Mouse (Mus musculus) midbrain, embryonic 11.5 days (tissue): Measurements from ENCODE around the gene Cilp. TPM values are rescaled to one million over a fixed set of nuclear protein-coding genes. Genes with fewer than 3 reads are reported as not detected.

Experiments
- ATAC-seq: fragments of 200-750 bp; cut with Nextera tagmentation; 2 replicates; pipeline ENCODE4 v1.8.0; 2017; ENCODE audit warnings: moderate TSS enrichment, moderate library complexity; ENCODE audit not compliant: low FRiP score
- DNase-seq: peaks from one replicate; pipeline ENCODE4 v3.0.0; 2015; ENCODE audit warnings: low spot score; ENCODE audit errors: missing footprints
- H3K27ac ChIP-seq: fragments of 300-500 bp; sonication (generic); 2 replicates; pipeline ENCODE4 v1.5.1; 2014; ENCODE audit warnings: low read depth, low read length
- H3K27me3 ChIP-seq: fragments of 300-500 bp; sonication (generic); 2 replicates; pipeline ENCODE4 v1.6.1; 2014; ENCODE audit warnings: mild to moderate bottlenecking, low read length, moderate library complexity, mixed read lengths; ENCODE audit not compliant: control insufficient read depth, insufficient read depth
- H3K36me3 ChIP-seq: fragments of 300-500 bp; sonication (generic); 2 replicates; pipeline ENCODE4 v1.6.1; 2014; ENCODE audit warnings: mild to moderate bottlenecking, low read length, moderate library complexity, mixed read lengths; ENCODE audit not compliant: control insufficient read depth, insufficient read depth
- H3K4me1 ChIP-seq: fragments of 300-500 bp; sonication (generic); 2 replicates; pipeline ENCODE4 v1.6.1; 2014; ENCODE audit warnings: low read length; ENCODE audit not compliant: control insufficient read depth, insufficient read depth
- H3K4me2 ChIP-seq: fragments of 300-500 bp; sonication (generic); 2 replicates; pipeline ENCODE4 v1.6.1; 2014; ENCODE audit warnings: mild to moderate bottlenecking, moderate library complexity
- H3K4me3 ChIP-seq: fragments of 300-500 bp; sonication (generic); 2 replicates; pipeline ENCODE4 v1.5.1; 2014; ENCODE audit warnings: low read depth, low read length
- H3K9ac ChIP-seq: fragments of 300-500 bp; sonication (generic); 2 replicates; pipeline ENCODE4 v1.6.1; 2014; ENCODE audit warnings: low read length
- H3K9me3 ChIP-seq: fragments of 300-500 bp; sonication (generic); 2 replicates; pipeline ENCODE4 v1.6.1; 2016; ENCODE audit warnings: low read length; ENCODE audit not compliant: control insufficient read depth
- WGBS: fragments of 180-500 bp; shearing (Covaris S2); extraction: QIAGEN DNeasy Blood & Tissue Kit; methylation state at CpG from one replicate; pipeline ENCODE4 v1.1.7; 2014; 5-methylcytosine and 5-hydroxymethylcytosine counted together
- polyA plus RNA-seq: library from polyadenylated mRNA; unstranded; fragments of >200 nt; fragmentation: Nextera tagmentation; extraction: Ambion mirVana; gene quantifications from 2 replicates; pipeline ENCODE4 v1.2.1, GENCODE M21; 2014

Gene Cilp
- polyA plus RNA-seq, 1 experiment from 2014 or later: 0.16 TPM

GRCm38 (mm10) chr9:65297056-65297455 is 32.1 kb downstream of the Cilp start:
- H3K4me3 ChIP-seq: no peak overlapping the region
- H3K4me2 ChIP-seq: no peak overlapping the region
- no peaks in the 10 kb centered on the region for H3K9me3 ChIP-seq
- no peak for DNase-seq
- WGBS: 92% methylated on average over 2 of the region's 2 CpGs
- H3K4me1 ChIP-seq: peaks cover 8% of the 10 kb centered on the region
- no peak for ATAC-seq
- H3K9ac ChIP-seq: no peak overlapping the region
- no peak overlapping the region for H3K27ac ChIP-seq
- H3K27me3 ChIP-seq: no peaks in the 10 kb centered on the region
- no peaks in the 10 kb centered on the region; the same call in 1 of the 2 replicates for H3K36me3 ChIP-seq

GRCm38 (mm10) chr9:65298761-65299160 is 33.8 kb downstream of the Cilp start:
- H3K4me1 ChIP-seq: peaks cover 8% of the 10 kb centered on the region
- ATAC-seq (no peak), DNase-seq (no peak)
- H3K9me3 ChIP-seq: no peaks in the 10 kb centered on the region
- 86% methylated on average over 3 of the region's 3 CpGs for WGBS
- no peak overlapping the region for H3K4me3 ChIP-seq
- H3K27ac ChIP-seq: no peak overlapping the region
- H3K27me3 ChIP-seq: no peaks in the 10 kb centered on the region
- H3K36me3 ChIP-seq: peaks cover 2% of the 10 kb centered on the region
- no peak overlapping the region for H3K9ac ChIP-seq
- H3K4me2 ChIP-seq: no peak overlapping the region

- peaks cover 8% of the 10 kb centered on the region for H3K4me1 ChIP-seq
- H3K27ac ChIP-seq: no peak overlapping the region
- no peak for DNase-seq
- no peak overlapping the region for H3K4me2 ChIP-seq
- H3K9me3 ChIP-seq: no peaks in the 10 kb centered on the region
- H3K27me3 ChIP-seq: no peaks in the 10 kb centered on the region
- H3K4me3 ChIP-seq: no peak overlapping the region
- no peak overlapping the region for H3K9ac ChIP-seq
- WGBS: 96% methylated on average over 7 of the region's 7 CpGs
- no peak for ATAC-seq
- peaks cover 2% of the 10 kb centered on the region for H3K36me3 ChIP-seq
These were observed 34.7 kb downstream of the Cilp start for GRCm38 (mm10) chr9:65299650-65300049.

- no peak overlapping the region for H3K9ac ChIP-seq
- no peaks in the 10 kb centered on the region for H3K9me3 ChIP-seq
- H3K4me3 ChIP-seq: no peak overlapping the region
- ATAC-seq (no peak), DNase-seq (no peak)
- 98% methylated on average over 4 of the region's 4 CpGs for WGBS
- peaks cover 6% of the 10 kb centered on the region for H3K36me3 ChIP-seq
- no peaks in the 10 kb centered on the region for H3K27me3 ChIP-seq
- H3K4me2 ChIP-seq: no peak overlapping the region
- no peak overlapping the region for H3K27ac ChIP-seq
- no peaks in the 10 kb centered on the region for H3K4me1 ChIP-seq
These were observed 37.5 kb downstream of the Cilp start for GRCm38 (mm10) chr9:65302327-65302983.

- H3K9me3 ChIP-seq: no peaks in the 10 kb centered on the region
- ATAC-seq: no peak
- H3K4me1 ChIP-seq: no peaks in the 10 kb centered on the region
- H3K4me2 ChIP-seq: no peak overlapping the region
- no peak overlapping the region for H3K4me3 ChIP-seq
- no peak overlapping the region for H3K9ac ChIP-seq
- H3K27me3 ChIP-seq: no peaks in the 10 kb centered on the region
- no peak for DNase-seq
- H3K27ac ChIP-seq: no peak overlapping the region
- 93% methylated on average over 4 of the region's 4 CpGs for WGBS
- peaks cover 10% of the 10 kb centered on the region for H3K36me3 ChIP-seq
These were observed 38.6 kb downstream of the Cilp start for GRCm38 (mm10) chr9:65303586-65303985.

- Histone ChIP-seq H3K4me2 (no peak overlapping the region), H3K36me3 (peaks cover 12% of the 10 kb centered on the region), H3K9me3 (no peaks in the 10 kb centered on the region), H3K27me3 (no peaks in the 10 kb centered on the region), H3K9ac (no peak overlapping the region), H3K27ac (no peak overlapping the region), H3K4me3 (no peak overlapping the region), H3K4me1 (no peaks in the 10 kb centered on the region)
- WGBS: 82% methylated on average over 4 of the region's 4 CpGs
- ATAC-seq: no peak
- DNase-seq: no peak
These were observed 39.3 kb downstream of the Cilp start for GRCm38 (mm10) chr9:65304300-65304699.

GRCm38 (mm10) chr9:65306672-65307071 is 41.7 kb downstream of the Cilp start:
- H3K9ac ChIP-seq: no peak overlapping the region
- ATAC-seq: no peak
- H3K4me1 ChIP-seq: no peaks in the 10 kb centered on the region
- WGBS: 95% methylated on average over 2 of the region's 2 CpGs
- H3K9me3 ChIP-seq: no peaks in the 10 kb centered on the region
- no peak overlapping the region for H3K4me3 ChIP-seq
- no peak for DNase-seq
- H3K36me3 ChIP-seq: peaks cover 15% of the 10 kb centered on the region; the same call in 1 of the 2 replicates
- no peak overlapping the region for H3K4me2 ChIP-seq
- H3K27me3 ChIP-seq: no peaks in the 10 kb centered on the region
- no peak overlapping the region for H3K27ac ChIP-seq

- Histone ChIP-seq H3K27ac (no peak overlapping the region), H3K27me3 (no peaks in the 10 kb centered on the region), H3K4me3 (no peak overlapping the region), H3K4me2 (no peak overlapping the region), H3K9ac (no peak overlapping the region), H3K4me1 (no peaks in the 10 kb centered on the region), H3K9me3 (no peaks in the 10 kb centered on the region), H3K36me3 (peaks cover 20% of the 10 kb centered on the region)
- DNase-seq (no peak), ATAC-seq (no peak)
- 84% methylated on average over 1 of the region's 1 CpGs for WGBS
These were observed 43.0 kb downstream of the Cilp start for GRCm38 (mm10) chr9:65308011-65308410.

GRCm38 (mm10) chr9:65312669-65313357 is 47.8 kb downstream of the Cilp start:
- Histone ChIP-seq H3K36me3 (peaks cover 21% of the 10 kb centered on the region), H3K27me3 (no peaks in the 10 kb centered on the region), H3K9ac (no peak overlapping the region), H3K4me1 (no peaks in the 10 kb centered on the region), H3K4me2 (no peak overlapping the region), H3K4me3 (no peak overlapping the region), H3K27ac (no peak overlapping the region), H3K9me3 (no peaks in the 10 kb centered on the region)
- ATAC-seq (no peak), DNase-seq (no peak)
- WGBS: 96% methylated on average over 4 of the region's 4 CpGs
